ENCODE assay signal across 8 mouse cellular contexts in genomic region chr5:113137691-113138318, GRCm38 (mm10). TPM values are rescaled to one million over a fixed set of nuclear protein-coding genes. Genes with fewer than 3 reads are reported as not detected.
DNase-seq lines count a peak whose midpoint lies in the region; ATAC-seq and TF ChIP-seq lines count a peak whose summit lies in the region.

No protein-coding gene starts in this region.

- peak overlapping the region; percentile 38 for H3K4me3 ChIP-seq in kidney, postnatal 0 days (replicated peaks; ENCODE audit: low read depth, low read length)
- peak overlapping the region; percentile 40 for H3K4me3 ChIP-seq in embryonic facial prominence, embryonic 11.5 days (ENCODE audit: low read depth, low read length)
- H3K4me3 ChIP-seq in hindbrain, embryonic 12.5 days, result peak overlapping the region; percentile 41

- TF ChIP-seq CTCF in kidney, postnatal 0 days (IDR thresholded peaks at IDR 0.05; ENCODE audit: low read depth), result no peak

- no peaks in the 10 kb centered on the region for H3K36me3 ChIP-seq in kidney, postnatal 0 days (ENCODE audit: insufficient read depth, low read length)
- no peaks in the 10 kb centered on the region for H3K36me3 ChIP-seq in embryonic facial prominence, embryonic 11.5 days (replicated peaks; ENCODE audit: control insufficient read depth, insufficient read depth, low read depth, low read length)
- H3K36me3 ChIP-seq in hindbrain, embryonic 12.5 days, result no peaks in the 10 kb centered on the region

- H3K4me2 ChIP-seq in kidney, postnatal 0 days (ENCODE audit: low read length), result peak overlapping the region; percentile 71
- peak overlapping the region; percentile 93 for H3K4me2 ChIP-seq in embryonic facial prominence, embryonic 11.5 days (ENCODE audit: low read depth, low read length)
- peak overlapping the region; percentile 87 for H3K4me2 ChIP-seq in hindbrain, embryonic 12.5 days (replicated peaks)

- no peaks in the 10 kb centered on the region for H3K27me3 ChIP-seq in kidney, postnatal 0 days (ENCODE audit: insufficient read depth, low read length)
- peaks cover 7% of the 10 kb centered on the region for H3K27me3 ChIP-seq in embryonic facial prominence, embryonic 11.5 days (ENCODE audit: control insufficient read depth, insufficient read depth, low read length)
- H3K27me3 ChIP-seq in hindbrain, embryonic 12.5 days, result peaks cover 41% of the 10 kb centered on the region

- peak overlapping the region; percentile 47; the same call in 1 of the 2 replicates for H3K27ac ChIP-seq in kidney, postnatal 0 days
- no peak overlapping the region for H3K27ac ChIP-seq in embryonic facial prominence, embryonic 11.5 days (replicated peaks; ENCODE audit: low read depth, low read length)
- H3K27ac ChIP-seq in hindbrain, embryonic 12.5 days, result no peak overlapping the region

- H3K4me1 ChIP-seq in kidney, postnatal 0 days (replicated peaks; ENCODE audit: insufficient read depth, low read length), result peaks cover 17% of the 10 kb centered on the region; the same call in 1 of the 2 replicates
- peaks cover 6% of the 10 kb centered on the region for H3K4me1 ChIP-seq in embryonic facial prominence, embryonic 11.5 days (ENCODE audit: control insufficient read depth, insufficient read depth, low read length)
- peaks cover 34% of the 10 kb centered on the region for H3K4me1 ChIP-seq in hindbrain, embryonic 12.5 days

- no peaks in the 10 kb centered on the region for H3K9me3 ChIP-seq in kidney, postnatal 0 days (replicated peaks; ENCODE audit: low read length)
- no peaks in the 10 kb centered on the region for H3K9me3 ChIP-seq in embryonic facial prominence, embryonic 11.5 days (replicated peaks; ENCODE audit: control insufficient read depth, low read length)
- H3K9me3 ChIP-seq in hindbrain, embryonic 12.5 days (replicated peaks), result peaks cover 5% of the 10 kb centered on the region

- ATAC-seq in kidney, postnatal 0 days (replicated peaks; ENCODE audit: low FRiP score, low read depth), result no peak
- ATAC-seq in embryonic facial prominence, embryonic 11.5 days (replicated peaks; ENCODE audit: insufficient number of reproducible peaks, low FRiP score, low TSS enrichment, low read depth), result 0 out of 2 replicates have a peak, but pooled peaks have one; percentile 1
- no peak; the same call in 1 of the 2 replicates for ATAC-seq in hindbrain, embryonic 12.5 days (ENCODE audit: low FRiP score)

- peak overlapping the region; percentile 53 for H3K9ac ChIP-seq in kidney, postnatal 0 days (ENCODE audit: low read depth, low read length)
- H3K9ac ChIP-seq in embryonic facial prominence, embryonic 11.5 days (replicated peaks; ENCODE audit: low read length), result peak overlapping the region; percentile 46
- H3K9ac ChIP-seq in hindbrain, embryonic 12.5 days, result peak overlapping the region; percentile 47

- DNase-seq in kidney, postnatal 0 days (ENCODE audit: low spot score), result no peak
- DNase-seq in kidney, postnatal 25 days, result no peak
- no peak for DNase-seq in embryonic facial prominence, embryonic 11.5 days (ENCODE audit: low spot score)
- peak; percentile 50 for DNase-seq in lung, postnatal 10 days
- peak; percentile 13 to 16 for DNase-seq in thymus, postnatal 36 days
- DNase-seq in layer of hippocampus, adult 18-20 months (ENCODE audit: low spot score in 2 of 2), result no peak
- DNase-seq in adrenal gland, postnatal 4 days (ENCODE audit: low spot score in 2 of 2), result no peak

- 10% methylated on average over 36 of the region's 36 CpGs for WGBS in kidney, postnatal 0 days
- 5% methylated on average over 36 of the region's 36 CpGs for whole genome bisulfite sequencing in embryonic facial prominence, embryonic 11.5 days
- WGBS in hindbrain, embryonic 12.5 days, result 11% methylated on average over 36 of the region's 36 CpGs

RNA-seq across cellular contexts. Expression of gene Crybb3, which starts 56.4 kb away (rescaled TPM):
- polyA plus RNA-seq in kidney, postnatal 0 days (2015; fragmentation: Nextera tagmentation; extraction: Ambion mirVana), result 0.71 and 1.1 TPM in 2 replicates
- 4.0 and 20.8 TPM in 2 replicates for polyA plus RNA-seq in embryonic facial prominence, embryonic 11.5 days (2014; fragmentation: Nextera tagmentation; extraction: Ambion mirVana)
- polyA plus RNA-seq in hindbrain, embryonic 12.5 days (2016; fragmentation: Nextera tagmentation; extraction: Ambion mirVana), result 0.74 and 0.81 TPM in 2 replicates
- 1 to 10 TPM; 1.6 to 2.1 TPM for total RNA-seq in layer of hippocampus, adult 18-20 months (2021)
- 1 to 10 TPM; 1.1 to 1.9 TPM for total RNA-seq in adrenal gland, postnatal 4 days (2021)

Comparison
In these comparisons a context has a peak if more than half of its experiments do, and no peak if none do; other contexts are left out.
1. DNase-seq: peak in lung, postnatal 10 days (single experiment) and thymus, postnatal 36 days (2 of 2); none in kidney, postnatal 0 days (single experiment), kidney, postnatal 25 days (0 of 2), embryonic facial prominence, embryonic 11.5 days (single experiment), layer of hippocampus, adult 18-20 months (0 of 2) and adrenal gland, postnatal 4 days (0 of 2).
2. Peak in every context shown above with its lines, with median percentiles within 50 percentile points of each other: H3K4me2 ChIP-seq, H3K4me3 ChIP-seq and H3K9ac ChIP-seq.